Mouse (Mus musculus) G1E (cell line): ENCODE measurements around the gene Amn1.

Experiments
- CTCF ChIP-seq: IDR thresholded peaks from 2 replicates; pipeline ENCODE4 v1.5.1; 2012; ENCODE audit warnings: low read depth, low read length, inconsistent platforms, mixed read lengths
- GATA2 ChIP-seq: IDR thresholded peaks from 2 replicates; pipeline ENCODE4 v1.6.1; 2012; ENCODE audit warnings: low read depth, low read length, inconsistent platforms, borderline replicate concordance

- no peak for TF ChIP-seq CTCF
- no peak for TF ChIP-seq GATA2
These were observed 69.6 kb downstream of the Amn1 start for GRCm38 (mm10) chr6:149118935-149119334.
